Mouse (Mus musculus): ENCODE measurements around the gene Tmub1.

GRCm38 (mm10) chr5:24455613-24456012 lies 8.0 kb upstream of the Tmub1 start:
- no peak for TF ChIP-seq GATA1 (IDR thresholded peaks at IDR 0.05; ENCODE audit: low read length)
- TF ChIP-seq TAL1 (IDR thresholded peaks at IDR 0.05; ENCODE audit: low read length) = no peak
